In the genomic region with DNA sequence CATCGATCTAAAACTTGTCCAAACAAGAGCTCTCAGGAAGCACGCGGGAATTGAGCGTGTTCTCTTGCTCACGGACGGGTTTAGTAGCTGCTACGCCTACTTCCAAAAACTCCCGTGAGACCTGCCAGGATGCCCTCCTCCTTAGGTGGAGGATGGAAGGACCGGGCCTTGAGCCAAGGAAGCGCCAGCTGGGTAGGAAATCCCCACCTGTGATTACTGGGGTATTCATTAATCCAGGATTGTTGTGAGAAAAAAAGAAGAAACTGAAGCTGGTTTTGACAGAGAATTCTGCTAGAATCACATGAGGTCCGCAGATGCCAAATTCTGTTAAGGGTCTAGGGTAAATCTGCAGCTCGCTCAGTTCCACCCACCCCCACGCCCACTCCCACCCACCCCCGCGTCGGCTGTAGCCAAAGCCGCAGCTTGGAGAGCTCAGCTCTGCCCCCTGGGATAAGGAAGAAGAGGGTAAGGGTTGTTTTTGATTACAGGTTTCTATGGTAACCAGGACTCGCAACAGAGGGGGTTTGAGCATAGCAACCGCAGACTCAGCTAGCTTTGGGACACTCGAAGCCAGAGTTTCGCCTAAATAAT, we compare ENCODE assay signal across 8 mouse cellular contexts. TPM values are rescaled to one million over a fixed set of nuclear protein-coding genes. Genes with fewer than 3 reads are reported as not detected.
DNase-seq lines count a peak whose midpoint lies in the region; ATAC-seq and TF ChIP-seq lines count a peak whose summit lies in the region.

No protein-coding gene starts in this region.

- no peaks in the 10 kb centered on the region for H3K36me3 ChIP-seq in forebrain, embryonic 12.5 days (replicated peaks)
- H3K36me3 ChIP-seq in hindbrain, embryonic 15.5 days: no peaks in the 10 kb centered on the region
- no peaks in the 10 kb centered on the region for H3K36me3 ChIP-seq in megakaryocyte, embryonic 14.5 days (replicated peaks; ENCODE audit: low read length)

- H3K4me1 ChIP-seq in forebrain, embryonic 12.5 days: peaks cover 18% of the 10 kb centered on the region
- H3K4me1 ChIP-seq in hindbrain, embryonic 15.5 days (replicated peaks): peaks cover 19% of the 10 kb centered on the region
- H3K4me1 ChIP-seq in megakaryocyte, embryonic 14.5 days: peaks cover 22% of the 10 kb centered on the region

- peak; percentile 81 for ATAC-seq in forebrain, embryonic 12.5 days (ENCODE audit: low FRiP score)
- peak; percentile 65 for ATAC-seq in hindbrain, embryonic 15.5 days (ENCODE audit: low FRiP score, low read depth)

- peak overlapping the region; percentile 24 for H3K4me3 ChIP-seq in forebrain, embryonic 12.5 days (replicated peaks)
- H3K4me3 ChIP-seq in hindbrain, embryonic 15.5 days: peak overlapping the region; percentile 25
- H3K4me3 ChIP-seq in left cerebral cortex, adult 2 months: peak overlapping the region; percentile 35
- peak overlapping the region; percentile 66 for H3K4me3 ChIP-seq in megakaryocyte, embryonic 14.5 days (replicated peaks)

- peak; percentile 27 for TF ChIP-seq CTCF in left cerebral cortex, adult 2 months (IDR thresholded peaks at IDR 0.05)

- no peaks in the 10 kb centered on the region for H3K9me3 ChIP-seq in forebrain, embryonic 12.5 days
- H3K9me3 ChIP-seq in hindbrain, embryonic 15.5 days: no peaks in the 10 kb centered on the region
- H3K9me3 ChIP-seq in megakaryocyte, embryonic 14.5 days: no peaks in the 10 kb centered on the region

- intact Hi-C loops in left cerebral cortex, adult 2 months (cut with DNase I): loop anchor here (2.0 to 5.0 kb wide), 2 partner anchors 30 to 59 kb away; partner anchors contain the start of gene Cebpg

- H3K4me2 ChIP-seq in forebrain, embryonic 12.5 days: peak overlapping the region; percentile 57
- H3K4me2 ChIP-seq in hindbrain, embryonic 15.5 days: peak overlapping the region; percentile 58

- DNase-seq in thymus, postnatal 0 days (ENCODE audit: low spot score): peak; percentile 5
- DNase-seq in thymus, postnatal 36 days: no peak
- DNase-seq in left cerebral cortex, adult 2 months (ENCODE audit: extremely low spot score in 1 of 2, low spot score in 2 of 2): peak; percentile 29 to 46
- peak; percentile 38 for DNase-seq in right cerebral cortex, postnatal 4 days
- no peak for DNase-seq in thymus, postnatal 4 days

- 1% methylated on average over 21 of the region's 21 CpGs for WGBS in forebrain, embryonic 12.5 days
- under 1% methylated on average over 21 of the region's 21 CpGs for WGBS in hindbrain, embryonic 15.5 days

- H3K27me3 ChIP-seq in forebrain, embryonic 12.5 days: peaks cover 16% of the 10 kb centered on the region
- no peaks in the 10 kb centered on the region for H3K27me3 ChIP-seq in hindbrain, embryonic 15.5 days
- H3K27me3 ChIP-seq in megakaryocyte, embryonic 14.5 days (replicated peaks): peaks cover 33% of the 10 kb centered on the region

- H3K9ac ChIP-seq in forebrain, embryonic 12.5 days: no peak overlapping the region
- peak overlapping the region; percentile 20 for H3K9ac ChIP-seq in hindbrain, embryonic 15.5 days

- no peak overlapping the region for H3K27ac ChIP-seq in forebrain, embryonic 12.5 days
- H3K27ac ChIP-seq in hindbrain, embryonic 15.5 days (replicated peaks): no peak overlapping the region
- H3K27ac ChIP-seq in left cerebral cortex, adult 2 months: no peak overlapping the region

RNA-seq across cellular contexts. Expression of gene Cebpg, which starts 30.0 kb away (rescaled TPM):
- 40.5 and 43.7 TPM in 2 replicates for polyA plus RNA-seq in thymus, postnatal 0 days (2015; fragmentation: Nextera tagmentation; extraction: Ambion mirVana)
- 63.6 and 68.3 TPM in 2 replicates for polyA plus RNA-seq in forebrain, embryonic 12.5 days (2016; fragmentation: Nextera tagmentation; extraction: Ambion mirVana)
- 30.5 and 33.3 TPM in 2 replicates for polyA plus RNA-seq in hindbrain, embryonic 15.5 days (2015; fragmentation: Nextera tagmentation; extraction: Ambion mirVana)
- 10 to 100 TPM; 34.3 to 38.4 TPM for total RNA-seq in left cerebral cortex, adult 2 months (2021)
- polyA plus RNA-seq in megakaryocyte, embryonic 14.5 days (2012; ENCODE audit: insufficient read depth, low replicate concordance): 1.7 and 12.8 TPM in 2 replicates

RNA-seq across cellular contexts. Expression of gene Cebpa, which starts 32.7 kb away (rescaled TPM):
- polyA plus RNA-seq in thymus, postnatal 0 days (2015; fragmentation: Nextera tagmentation; extraction: Ambion mirVana): 5.2 and 6.2 TPM in 2 replicates
- polyA plus RNA-seq in forebrain, embryonic 12.5 days (2016; fragmentation: Nextera tagmentation; extraction: Ambion mirVana): 0.58 and 1.1 TPM in 2 replicates
- polyA plus RNA-seq in hindbrain, embryonic 15.5 days (2015; fragmentation: Nextera tagmentation; extraction: Ambion mirVana): 0.84 and 1.1 TPM in 2 replicates
- 10 to 100 TPM; 10.3 to 11.4 TPM for total RNA-seq in left cerebral cortex, adult 2 months (2021)
- polyA plus RNA-seq in megakaryocyte, embryonic 14.5 days (2012; ENCODE audit: insufficient read depth, low replicate concordance): 43.6 and 55.1 TPM in 2 replicates

Comparison
In these comparisons a context has a peak if more than half of its experiments do, and no peak if none do; other contexts are left out.
1. DNase-seq: peak in thymus, postnatal 0 days (single experiment), left cerebral cortex, adult 2 months (2 of 2) and right cerebral cortex, postnatal 4 days (single experiment); none in thymus, postnatal 36 days (0 of 2) and thymus, postnatal 4 days (single experiment).
2. Peak in every context shown above with its lines, with median percentiles within 50 percentile points of each other: H3K4me3 ChIP-seq.